Mouse (Mus musculus) midbrain, embryonic 12.5 days (tissue): ENCODE measurements around the gene Ctcfl. TPM values are rescaled to one million over a fixed set of nuclear protein-coding genes. Genes with fewer than 3 reads are reported as not detected.
"Not testable (repeated sequence)": the region's sequence is repeated elsewhere in the genome, so short reads cannot be mapped to it uniquely, and the experiment has no call there.

Source experiments
- ATAC-seq: fragments of 200-750 bp; cut with Nextera tagmentation; 2 replicates; pipeline ENCODE4 v1.8.0; 2017; ENCODE audit warnings: low read depth, moderate TSS enrichment, moderate library complexity; ENCODE audit not compliant: low FRiP score
- H3K27ac ChIP-seq: fragments of 300-500 bp; sonication (generic); replicated peaks from 2 replicates; pipeline ENCODE4 v1.5.1; 2016; ENCODE audit warnings: mild to moderate bottlenecking
- H3K27me3 ChIP-seq: fragments of 300-500 bp; sonication (generic); 2 replicates; pipeline ENCODE4 v1.6.1; 2016; ENCODE audit warnings: mild to moderate bottlenecking
- H3K36me3 ChIP-seq: fragments of 300-500 bp; sonication (generic); 2 replicates; pipeline ENCODE4 v1.6.1; 2016
- H3K4me1 ChIP-seq: fragments of 300-500 bp; sonication (generic); 2 replicates; pipeline ENCODE4 v1.6.1; 2016
- H3K4me2 ChIP-seq: fragments of 300-500 bp; sonication (generic); replicated peaks from 2 replicates; pipeline ENCODE4 v1.6.1; 2016; ENCODE audit warnings: mild to moderate bottlenecking, moderate library complexity
- H3K4me3 ChIP-seq: fragments of 300-500 bp; sonication (generic); 2 replicates; pipeline ENCODE4 v1.5.1; 2016; ENCODE audit warnings: mild to moderate bottlenecking
- H3K9ac ChIP-seq: fragments of 300-500 bp; sonication (generic); replicated peaks from 2 replicates; pipeline ENCODE4 v1.6.1; 2016; ENCODE audit warnings: mild to moderate bottlenecking, moderate library complexity
- H3K9me3 ChIP-seq: fragments of 300-500 bp; sonication (generic); 2 replicates; pipeline ENCODE4 v1.6.1; 2016; ENCODE audit warnings: mild to moderate bottlenecking
- WGBS: fragments of 180-500 bp; shearing (Covaris S2); methylation state at CpG from one replicate; pipeline ENCODE4 v1.1.7; 2016; 5-methylcytosine and 5-hydroxymethylcytosine counted together
- polyA plus RNA-seq: library from polyadenylated mRNA; unstranded; fragments of >200 nt; fragmentation: Nextera tagmentation; extraction: Ambion mirVana; gene quantifications from 2 replicates; pipeline ENCODE4 v1.2.1, GENCODE M21; 2016

The Ctcfl gene
- polyA plus RNA-seq, 1 experiment from 2014 or later = not detected

DNA sequence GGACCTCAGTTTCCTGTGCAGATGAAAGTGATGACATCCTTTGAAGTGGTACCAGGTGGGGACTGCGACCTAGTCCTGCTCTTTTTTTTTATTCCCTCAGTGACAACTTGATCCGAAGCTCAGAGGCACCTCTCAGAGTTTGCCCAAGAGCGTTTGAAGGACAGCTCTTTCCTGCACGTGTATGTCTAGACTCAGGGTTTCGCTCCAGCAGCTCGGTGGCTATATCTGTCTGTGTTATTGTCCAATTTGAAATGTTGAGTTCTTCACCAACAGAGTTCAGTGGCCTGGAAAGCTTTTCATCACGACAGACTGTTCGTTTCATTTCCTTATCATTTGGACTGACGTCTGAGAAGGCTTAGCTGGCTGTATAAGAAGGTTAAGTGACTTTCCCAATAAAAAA is 15.4 kb upstream of the Ctcfl start:
- Histone ChIP-seq H3K27ac (no peak overlapping the region), H3K9ac (no peak overlapping the region), H3K27me3 (peaks cover 3% of the 10 kb centered on the region; the same call in 1 of the 2 replicates), H3K36me3 (no peaks in the 10 kb centered on the region), H3K4me3 (no peak overlapping the region), H3K4me2 (no peak overlapping the region), H3K4me1 (peaks cover 14% of the 10 kb centered on the region), H3K9me3 (no peaks in the 10 kb centered on the region)
- 68% methylated on average over 9 of the region's 9 CpGs for WGBS
- no peak for ATAC-seq

DNA sequence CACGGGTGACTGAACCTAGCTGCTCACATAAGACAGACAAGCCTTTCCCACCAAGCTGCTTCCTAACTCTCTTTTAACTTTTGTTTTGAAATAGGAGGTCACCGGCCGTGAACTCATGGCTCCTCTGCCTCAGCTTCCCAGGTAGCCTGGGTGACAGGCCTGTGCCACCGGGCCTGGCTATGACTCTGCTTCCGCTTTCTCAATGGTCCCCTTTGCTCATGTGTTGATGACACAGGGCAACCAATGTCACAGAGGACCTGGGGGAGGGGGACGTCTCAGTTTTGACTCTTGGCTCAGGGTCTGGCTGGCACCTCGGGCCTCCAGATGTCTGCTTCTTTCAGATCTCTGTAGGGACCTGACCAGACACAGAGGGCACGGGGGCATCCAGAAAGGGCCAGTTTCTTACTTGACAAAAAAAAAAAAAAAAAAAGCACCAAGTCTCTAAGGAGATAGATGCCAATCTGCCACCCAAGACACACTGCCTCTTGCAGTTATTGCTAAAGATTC is 13.5 kb upstream of the Ctcfl start:
- no peaks in the 10 kb centered on the region for H3K9me3 ChIP-seq

GRCm38 (mm10) chr2:173132262-173132661 is 12.9 kb upstream of the Ctcfl start:
- Histone ChIP-seq H3K27ac (no peak overlapping the region), H3K4me1 (no peaks in the 10 kb centered on the region), H3K27me3 (peaks cover 6% of the 10 kb centered on the region), H3K4me3 (no peak overlapping the region), H3K4me2 (no peak overlapping the region), H3K9ac (no peak overlapping the region), H3K36me3 (no peaks in the 10 kb centered on the region), H3K9me3 (no peaks in the 10 kb centered on the region)
- no peak for ATAC-seq
- 88% methylated on average over 13 of the region's 13 CpGs for WGBS

More for the DNA sequence above, 13.5 kb upstream of the Ctcfl start:
- Histone ChIP-seq H3K9ac (no peak overlapping the region), H3K36me3 (no peaks in the 10 kb centered on the region), H3K27me3 (peaks cover 6% of the 10 kb centered on the region), H3K4me1 (no peaks in the 10 kb centered on the region), H3K27ac (no peak overlapping the region), H3K4me2 (no peak overlapping the region), H3K4me3 (no peak overlapping the region)
- no peak for ATAC-seq
- 67% methylated on average over 8 of the region's 8 CpGs for WGBS

DNA sequence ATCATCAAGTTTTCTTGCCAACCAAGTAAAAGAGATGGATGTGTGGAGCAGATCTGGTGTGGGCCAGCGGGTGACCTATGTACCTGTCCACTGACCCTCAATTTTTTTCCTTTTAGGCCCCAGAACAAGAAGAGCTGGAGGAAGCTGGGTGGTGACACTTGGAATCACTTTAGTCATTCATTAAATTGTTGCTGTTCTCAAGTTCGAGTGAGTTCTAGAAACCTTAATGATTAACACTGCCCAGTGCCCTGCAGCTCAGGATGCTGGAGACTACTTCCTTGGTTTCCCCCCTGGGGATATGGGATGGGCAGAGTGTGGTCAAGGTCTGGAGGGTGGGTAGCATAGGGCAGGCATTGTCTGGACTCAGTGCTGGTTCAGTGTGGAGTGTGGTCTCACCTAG is 9.8 kb upstream of the Ctcfl start:
- Histone ChIP-seq H3K9me3 (no peaks in the 10 kb centered on the region), H3K9ac (no peak overlapping the region), H3K27me3 (peaks cover 3% of the 10 kb centered on the region; the same call in 1 of the 2 replicates), H3K36me3 (no peaks in the 10 kb centered on the region), H3K4me1 (no peaks in the 10 kb centered on the region), H3K27ac (no peak overlapping the region), H3K4me3 (no peak overlapping the region), H3K4me2 (no peak overlapping the region)
- no peak for ATAC-seq
- 71% methylated on average over 2 of the region's 2 CpGs for WGBS

- WGBS = 88% methylated on average over 4 of the region's 4 CpGs
- no peaks in the 10 kb centered on the region for H3K36me3 ChIP-seq
- ATAC-seq = no peak
- no peak overlapping the region for H3K27ac ChIP-seq
- H3K9ac ChIP-seq = no peak overlapping the region
- no peaks in the 10 kb centered on the region for H3K9me3 ChIP-seq
- H3K27me3 ChIP-seq = peaks cover 3% of the 10 kb centered on the region; the same call in 1 of the 2 replicates
- no peak overlapping the region for H3K4me3 ChIP-seq
- no peak overlapping the region for H3K4me2 ChIP-seq
- no peaks in the 10 kb centered on the region for H3K4me1 ChIP-seq
Measured at GRCm38 (mm10) chr2:173126386-173126785, 7.1 kb upstream of the Ctcfl start.

DNA sequence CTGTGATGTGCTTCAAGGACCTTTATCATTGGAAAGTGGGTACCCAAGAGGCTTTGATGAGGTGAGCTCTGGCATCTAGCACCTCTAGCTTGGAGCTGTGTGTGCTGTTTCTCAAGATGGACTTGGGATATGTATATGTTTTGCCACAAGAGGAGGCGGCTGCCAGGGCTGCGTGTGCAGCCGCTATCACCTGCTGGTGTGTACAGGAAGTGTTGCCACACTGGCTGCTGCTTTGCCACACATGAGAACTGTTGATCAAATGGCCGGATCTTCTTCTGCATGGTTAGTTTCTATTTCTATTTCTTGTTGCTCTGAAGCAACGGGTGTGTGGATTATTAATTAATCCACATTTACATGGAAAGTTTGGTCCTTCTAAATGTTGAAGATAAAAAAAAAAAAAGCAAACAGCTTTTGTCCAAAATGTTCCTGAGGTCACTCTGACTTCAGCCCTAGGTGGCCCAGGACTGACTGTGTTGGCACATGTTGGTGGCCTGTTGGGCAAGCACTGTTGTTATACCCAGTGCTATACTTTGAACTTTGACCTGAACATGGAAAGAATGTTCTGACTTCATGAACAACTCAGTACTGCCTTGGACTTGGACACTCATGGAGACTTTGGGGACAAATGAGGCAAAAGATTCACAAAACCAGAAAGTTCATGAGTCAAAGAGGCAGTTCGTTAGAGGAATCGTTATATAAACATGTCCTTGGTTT is 4.9 kb upstream of the Ctcfl start:
- no peak overlapping the region for H3K9ac ChIP-seq
- H3K27ac ChIP-seq = no peak overlapping the region
- H3K4me1 ChIP-seq = no peaks in the 10 kb centered on the region
- H3K4me2 ChIP-seq = no peak overlapping the region
- H3K9me3 ChIP-seq = no peaks in the 10 kb centered on the region
- no peak overlapping the region for H3K4me3 ChIP-seq
- no peak for ATAC-seq
- no peaks in the 10 kb centered on the region for H3K36me3 ChIP-seq
- H3K27me3 ChIP-seq = no peaks in the 10 kb centered on the region
- 92% methylated on average over 7 of the region's 7 CpGs for WGBS

DNA sequence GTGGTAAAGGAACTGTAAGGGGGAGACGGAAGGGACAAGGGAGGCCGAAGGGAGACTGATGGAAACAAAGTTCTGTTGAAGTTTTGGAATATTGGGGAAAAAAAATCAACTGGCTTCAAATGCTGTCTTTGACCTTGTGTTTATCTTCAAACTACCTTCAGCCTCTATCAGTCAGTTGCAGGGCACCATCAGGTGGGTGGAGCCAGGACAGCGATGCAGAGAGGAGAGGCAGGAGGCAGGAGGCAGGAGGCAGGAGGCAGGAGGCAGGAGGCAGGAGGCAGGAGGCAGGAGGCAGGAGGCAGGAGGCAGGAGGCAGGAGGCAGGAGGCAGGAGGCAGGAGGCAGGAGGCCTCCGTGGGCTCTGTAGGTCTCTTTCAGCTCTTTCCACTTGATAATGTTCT is 792 bp upstream of the Ctcfl start:
- not testable (repeated sequence) for H3K27ac ChIP-seq, H3K27me3 ChIP-seq, H3K4me3 ChIP-seq, H3K4me2 ChIP-seq, H3K9me3 ChIP-seq, H3K9ac ChIP-seq, H3K36me3 ChIP-seq, H3K4me1 ChIP-seq, ATAC-seq
- whole genome bisulfite sequencing = 76% methylated on average over 4 of the region's 4 CpGs

DNA sequence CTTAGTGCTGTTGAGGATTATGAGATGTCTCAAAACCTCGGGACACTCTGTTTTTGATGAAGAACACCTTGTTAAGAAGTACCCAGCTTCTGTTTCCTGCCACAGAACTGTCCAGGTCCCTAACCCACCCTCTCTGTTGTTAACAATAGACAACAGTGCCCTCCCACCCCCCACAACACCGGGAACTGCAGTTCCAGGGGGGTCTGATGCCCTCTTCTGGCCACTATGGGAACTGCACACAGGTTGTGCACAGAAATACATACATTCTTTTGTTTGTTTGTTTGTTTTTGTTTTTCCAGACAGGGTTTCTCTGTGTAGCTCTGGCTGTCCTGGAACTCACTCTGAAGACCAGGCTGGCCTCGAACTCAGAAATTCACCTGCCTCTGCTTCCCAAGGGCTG is 5.5 kb downstream of the Ctcfl start:
- H3K4me2 ChIP-seq, H3K4me1 ChIP-seq, H3K4me3 ChIP-seq, H3K36me3 ChIP-seq, H3K9me3 ChIP-seq, ATAC-seq, H3K27ac ChIP-seq, H3K27me3 ChIP-seq, H3K9ac ChIP-seq: not testable (repeated sequence)
- WGBS = 66% methylated on average over 3 of the region's 3 CpGs

DNA sequence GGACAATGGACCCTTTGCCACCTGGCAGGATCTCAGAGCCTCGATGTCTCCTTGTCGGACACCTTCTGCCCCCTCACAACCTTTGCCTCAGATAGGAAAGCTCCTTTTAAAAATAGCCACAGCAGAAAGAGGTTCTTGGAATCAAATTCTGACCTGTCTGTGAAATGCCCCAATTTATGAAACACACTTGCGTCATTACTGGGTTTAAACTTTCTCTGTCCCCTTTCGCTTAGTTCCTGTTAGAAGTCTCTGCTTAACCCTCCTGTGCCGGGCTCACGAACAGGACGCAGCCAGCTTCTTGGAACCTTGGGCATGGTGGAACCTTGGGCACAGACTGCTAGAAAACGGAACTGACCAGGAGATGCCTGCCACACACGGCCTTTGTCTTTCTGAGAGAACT is 8.8 kb downstream of the Ctcfl start:
- H3K27me3 ChIP-seq = peaks cover 14% of the 10 kb centered on the region
- no peak for ATAC-seq
- H3K9ac ChIP-seq = no peak overlapping the region
- peaks cover 4% of the 10 kb centered on the region; the same call in 1 of the 2 replicates for H3K9me3 ChIP-seq
- H3K36me3 ChIP-seq = no peaks in the 10 kb centered on the region
- WGBS = 89% methylated on average over 9 of the region's 9 CpGs
- no peak overlapping the region for H3K4me3 ChIP-seq
- H3K4me2 ChIP-seq = no peak overlapping the region
- no peaks in the 10 kb centered on the region for H3K4me1 ChIP-seq
- no peak overlapping the region for H3K27ac ChIP-seq

DNA sequence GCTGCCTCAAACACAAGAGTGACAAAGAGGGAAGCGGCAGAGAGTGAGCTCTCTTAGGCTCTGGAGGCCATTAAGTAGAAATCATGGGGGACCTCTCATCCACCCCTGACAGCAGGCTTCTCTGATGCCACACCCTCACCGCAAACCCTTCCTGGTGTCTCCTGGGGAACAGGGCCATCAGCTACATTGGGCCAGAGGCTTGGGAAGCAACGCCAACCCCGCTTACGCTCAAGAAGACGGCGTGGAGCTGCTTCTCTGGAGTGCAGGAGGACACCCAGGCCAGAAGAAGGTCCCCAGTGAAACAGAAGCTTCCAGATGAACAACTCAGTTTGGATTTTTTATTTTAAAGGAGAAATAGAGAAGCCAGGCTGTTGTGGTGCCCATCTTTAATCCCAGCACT is 9.8 kb downstream of the Ctcfl start:
- no peak for ATAC-seq
- 95% methylated on average over 7 of the region's 7 CpGs for WGBS
- Histone ChIP-seq H3K36me3 (no peaks in the 10 kb centered on the region), H3K4me3 (no peak overlapping the region), H3K27ac (no peak overlapping the region), H3K27me3 (peaks cover 22% of the 10 kb centered on the region), H3K9ac (no peak overlapping the region), H3K4me2 (no peak overlapping the region), H3K9me3 (peaks cover 4% of the 10 kb centered on the region; the same call in 1 of the 2 replicates), H3K4me1 (no peaks in the 10 kb centered on the region)

- no peak overlapping the region for H3K9ac ChIP-seq
- H3K36me3 ChIP-seq = no peaks in the 10 kb centered on the region
- no peak overlapping the region for H3K4me3 ChIP-seq
- H3K4me2 ChIP-seq = no peak overlapping the region
- peaks cover 22% of the 10 kb centered on the region for H3K27me3 ChIP-seq
- H3K27ac ChIP-seq = no peak overlapping the region
- H3K9me3 ChIP-seq = 0 out of 2 replicates have a peak, but pooled peaks cover under 1% of the 10 kb centered on the region
- no peak for ATAC-seq
- H3K4me1 ChIP-seq = no peaks in the 10 kb centered on the region
- 82% methylated on average over 6 of the region's 6 CpGs for WGBS
Measured at GRCm38 (mm10) chr2:173108509-173109190, 10.7 kb downstream of the Ctcfl start.
